Comparison of ENCODE assay signal across 19 mouse cellular contexts in genomic region chr7:16827274-16827673, GRCm38 (mm10). TPM values are rescaled to one million over a fixed set of nuclear protein-coding genes. Genes with fewer than 3 reads are reported as not detected.
DNase-seq lines count a peak whose midpoint lies in the region; ATAC-seq and TF ChIP-seq lines count a peak whose summit lies in the region.
"Had no signal": no experiment of that assay in that cellular context is flagged by ENCODE, and none has a peak within 500 bp of the region (broad histone marks: within the 10 kb centered on the region; RNA-seq: fewer than 3 reads in every experiment).

No protein-coding gene starts in this region.

- no peak for TF ChIP-seq POLR2A in CH12.LX (IDR thresholded peaks at IDR 0.05; ENCODE audit: low read depth, low read length)

- peak overlapping the region; percentile 100 for H3K27ac ChIP-seq in layer of hippocampus, adult 2 months
- peak overlapping the region; percentile 83 for H3K27ac ChIP-seq in CH12.LX (ENCODE audit: insufficient read depth, low read depth)
- H3K27ac ChIP-seq in brown adipose tissue, adult 24 weeks (replicated peaks; ENCODE audit: low read depth, low read length): peak overlapping the region; percentile 21
- no peak overlapping the region for H3K27ac ChIP-seq in forebrain, embryonic 10.5 days
- H3K27ac ChIP-seq: heart, adult 2 months; liver, embryonic 15.5 days; macrophage; neural tube, embryonic 12.5 days had no signal

- H3K4me2 ChIP-seq in CH12.LX (ENCODE audit: insufficient read depth, low read depth, poor library complexity, severe bottlenecking): 0 out of 2 replicates have a peak overlapping the region, but pooled peaks have one; percentile 8
- H3K4me2 ChIP-seq: liver, embryonic 15.5 days; neural tube, embryonic 12.5 days had no signal

- TF ChIP-seq EP300 in CH12.LX (IDR thresholded peaks at IDR 0.05; ENCODE audit: low read length): no peak

- TF ChIP-seq RAD21 in CH12.LX (IDR thresholded peaks at IDR 0.05; ENCODE audit: low read depth, low read length): no peak

- WGBS in forebrain, embryonic 10.5 days: 92% methylated on average over 4 of the region's 4 CpGs

- no peak for DNase-seq in layer of hippocampus, adult 2 months (ENCODE audit: low spot score in 2 of 2)
- no peak for DNase-seq in layer of hippocampus, adult 18-20 months (ENCODE audit: low spot score in 2 of 2)
- no peak for DNase-seq in CH12.LX (ENCODE audit: extremely low read depth)
- no peak for DNase-seq in layer of hippocampus, adult 9-11 months
- no peak for DNase-seq in forebrain, embryonic 10.5 days (ENCODE audit: extremely low spot score, low spot score)
- DNase-seq: adrenal gland, adult 8-10 months; cerebellum, adult 8-10 months; heart, adult 2 months; heart, postnatal 4 days; kidney, postnatal 14 days; left cerebral cortex, postnatal 4 days; right cerebral cortex, postnatal 25 days had no signal

- H3K79me2 ChIP-seq in CH12.LX (replicated peaks; ENCODE audit: control insufficient read depth, extremely low read depth, insufficient read depth, poor library complexity, severe bottlenecking): peaks cover 16% of the 10 kb centered on the region

- H3K9ac ChIP-seq in CH12.LX (ENCODE audit: insufficient read depth, low read depth): no peak overlapping the region
- H3K9ac ChIP-seq: liver, embryonic 15.5 days; neural tube, embryonic 12.5 days had no signal

- H3K36me3 ChIP-seq in CH12.LX (replicated peaks in 1 of 2; ENCODE audit: control insufficient read depth in 1 of 2, insufficient read depth in 1 of 2, low read length in 1 of 2): peaks cover 91 to 96% of the 10 kb centered on the region in 2 experiments
- peaks cover 100% of the 10 kb centered on the region for H3K36me3 ChIP-seq in forebrain, embryonic 10.5 days (replicated peaks)

- H3K27me3 ChIP-seq in CH12.LX (replicated peaks): no peaks in the 10 kb centered on the region
- H3K27me3 ChIP-seq in forebrain, embryonic 10.5 days (ENCODE audit: poor library complexity, severe bottlenecking): no peaks in the 10 kb centered on the region
- H3K27me3 ChIP-seq: liver, embryonic 15.5 days; neural tube, embryonic 12.5 days had no signal

- H3K9me3 ChIP-seq in CH12.LX (replicated peaks; ENCODE audit: low read length): no peaks in the 10 kb centered on the region
- H3K9me3 ChIP-seq in forebrain, embryonic 10.5 days: no peaks in the 10 kb centered on the region
- H3K9me3 ChIP-seq: liver, embryonic 15.5 days; neural tube, embryonic 12.5 days had no signal

- no peak for TF ChIP-seq CTCF in layer of hippocampus, adult 2 months (conservative IDR thresholded peaks at IDR 0.05)
- TF ChIP-seq CTCF in CH12.LX (conservative IDR thresholded peaks at IDR 0.05 in 1 of 2, IDR thresholded peaks at IDR 0.05 in 1 of 2; ENCODE audit: low read depth in 2 of 2, low read length in 2 of 2): no peak

- H3K4me3 ChIP-seq in layer of hippocampus, adult 2 months: no peak overlapping the region
- peak overlapping the region in 1 of 3 experiments; percentile 26 for H3K4me3 ChIP-seq in CH12.LX (replicated peaks in 1 of 3; ENCODE audit: low read depth in 2 of 3, low read length in 2 of 3, poor library complexity in 1 of 3)
- H3K4me3 ChIP-seq in brown adipose tissue, adult 24 weeks (ENCODE audit: insufficient read depth, low read depth, low read length): no peak overlapping the region
- H3K4me3 ChIP-seq in forebrain, embryonic 10.5 days: no peak overlapping the region
- H3K4me3 ChIP-seq: heart, adult 2 months; liver, embryonic 15.5 days; neural tube, embryonic 12.5 days had no signal

- dilution Hi-C loops in CH12.LX (cut with MboI; ENCODE audit: extremely low pct_ligation_motif_present, extremely low pct_unique_long_range_greater_than_20kb, low sequenced_read_pairs): no loop called here

- H3K4me1 ChIP-seq in CH12.LX (ENCODE audit: control insufficient read depth in 1 of 2, insufficient read depth in 2 of 2): peaks cover 19 to 71% of the 10 kb centered on the region in 2 experiments
- peaks cover 4% of the 10 kb centered on the region; the same call in 1 of the 2 replicates for H3K4me1 ChIP-seq in brown adipose tissue, adult 24 weeks (ENCODE audit: control insufficient read depth, insufficient read depth, insufficient read length, low read length)
- H3K4me1 ChIP-seq in forebrain, embryonic 10.5 days: peaks cover 4% of the 10 kb centered on the region; the same call in 1 of the 2 replicates

- peak; percentile 66 for ATAC-seq in megakaryocyte progenitor cell, adult 5-6 weeks (replicated peaks; ENCODE audit: poor library complexity)
- ATAC-seq: intestine, postnatal 0 days; midbrain, embryonic 16.5 days had no signal

- in situ Hi-C loops in CH12.LX (cut with MboI; ENCODE audit: low pct_ligation_motif_present, low pct_unique_long_range_greater_than_20kb, low sequenced_read_pairs): no loop called here

TF ChIP-seq in CH12.LX, 34 proteins besides CTCF, POLR2A, EP300 and RAD21:
- TF ChIP-seq MXI1 (IDR thresholded peaks at IDR 0.05; ENCODE audit: low read depth, low read length): no peak
- no peak for TF ChIP-seq PAX5 (IDR thresholded peaks at IDR 0.05; ENCODE audit: low read length)
- TF ChIP-seq MAX (IDR thresholded peaks at IDR 0.05; ENCODE audit: low read length): no peak
- 0 out of 2 replicates have a peak, but pooled peaks have one; percentile 10 for TF ChIP-seq NELFE (IDR thresholded peaks at IDR 0.05; ENCODE audit: low read depth, low read length)
- TF ChIP-seq UBTF (IDR thresholded peaks at IDR 0.05; ENCODE audit: low read depth, low read length): no peak
- no peak for TF ChIP-seq ZMIZ1 (IDR thresholded peaks at IDR 0.05; ENCODE audit: low read depth, low read length)
- TF ChIP-seq BHLHE40 (IDR thresholded peaks at IDR 0.05; ENCODE audit: low read depth, low read length): peak; percentile 76
- no peak for TF ChIP-seq JUND (conservative IDR thresholded peaks at IDR 0.05; ENCODE audit: low read depth, low read length)
- no peak for TF ChIP-seq POLR2AphosphoS2 (IDR thresholded peaks at IDR 0.05; ENCODE audit: low read depth, low read length)
- no peak for TF ChIP-seq MAZ (IDR thresholded peaks at IDR 0.05; ENCODE audit: low read depth, low read length)
- no peak for TF ChIP-seq IRF4 (IDR thresholded peaks at IDR 0.05; ENCODE audit: low read depth, low read length)
- no peak for TF ChIP-seq CHD2 (IDR thresholded peaks at IDR 0.05; ENCODE audit: low read length)

RNA-seq across cellular contexts. Expression of gene Fkrp, which starts 10.7 kb away (rescaled TPM):
- total RNA-seq in layer of hippocampus, adult 2 months (2021): 10 to 100 TPM; 46.7 to 49.5 TPM
- total RNA-seq in layer of hippocampus, adult 18-20 months (2021): 10 to 100 TPM; 46.7 to 46.9 TPM
- total RNA-seq in CH12.LX (2012; rRNA removed) (19.6 and 20.3 TPM in 2 replicates), CH12.LX (2014; rRNA removed) (13.0 and 16.5 TPM in 2 replicates)
- 19.6 and 23.4 TPM in 2 replicates for polyA plus RNA-seq in CH12.LX (2012; ENCODE audit: insufficient read length, low read depth)
- 8.4 and 11.1 TPM in 2 replicates for polyA plus RNA-seq in brown adipose tissue, adult 24 weeks (2012; ENCODE audit: insufficient read depth, insufficient read length, missing spikeins)
- total RNA-seq in megakaryocyte progenitor cell, adult 5-6 weeks (2015): 11.5 and 13.1 TPM in 2 replicates
- total RNA-seq in megakaryocyte progenitor cell, adult 5-6 weeks (2017): 9.8 and 14.3 TPM in 2 replicates
- 26.3 and 27.2 TPM in 2 replicates for polyA plus RNA-seq in forebrain, embryonic 10.5 days (2016; fragmentation: Nextera tagmentation; extraction: Ambion mirVana)

RNA-seq across cellular contexts. Expression of gene Strn4, which starts 11.6 kb away (rescaled TPM):
- total RNA-seq in layer of hippocampus, adult 2 months (2021): 100 to 1,000 TPM; 286 to 314 TPM
- 100 to 1,000 TPM; 260 to 290 TPM for total RNA-seq in layer of hippocampus, adult 18-20 months (2021)
- 57.4 and 63.5 TPM in 2 replicates for total RNA-seq in CH12.LX (2012; rRNA removed)
- total RNA-seq in CH12.LX (2014; rRNA removed): 41.7 and 46.0 TPM in 2 replicates
- polyA plus RNA-seq in CH12.LX (2012; ENCODE audit: insufficient read length, low read depth): 69.7 and 74.5 TPM in 2 replicates
- 19.4 and 21.5 TPM in 2 replicates for polyA plus RNA-seq in brown adipose tissue, adult 24 weeks (2012; ENCODE audit: insufficient read depth, insufficient read length, missing spikeins)
- total RNA-seq in megakaryocyte progenitor cell, adult 5-6 weeks (2015): 28.2 and 39.0 TPM in 2 replicates
- total RNA-seq in megakaryocyte progenitor cell, adult 5-6 weeks (2017): 40.0 and 43.5 TPM in 2 replicates
- polyA plus RNA-seq in forebrain, embryonic 10.5 days (2016; fragmentation: Nextera tagmentation; extraction: Ambion mirVana): 120 and 122 TPM in 2 replicates

RNA-seq across cellular contexts. Expression of gene Prkd2, which starts 15.4 kb away (rescaled TPM):
- 1 to 10 TPM; 6.5 to 7.3 TPM for total RNA-seq in layer of hippocampus, adult 2 months (2021)
- total RNA-seq in layer of hippocampus, adult 18-20 months (2021): 1 to 10 TPM; 4.7 to 6.1 TPM
- total RNA-seq in CH12.LX (2012; rRNA removed) (18.0 and 18.7 TPM in 2 replicates), CH12.LX (2014; rRNA removed) (8.6 and 9.8 TPM in 2 replicates)
- polyA plus RNA-seq in CH12.LX (2012; ENCODE audit: insufficient read length, low read depth): 32.2 and 39.0 TPM in 2 replicates
- 8.5 and 11.3 TPM in 2 replicates for polyA plus RNA-seq in brown adipose tissue, adult 24 weeks (2012; ENCODE audit: insufficient read depth, insufficient read length, missing spikeins)
- total RNA-seq in megakaryocyte progenitor cell, adult 5-6 weeks (2015): 6.2 and 8.8 TPM in 2 replicates
- total RNA-seq in megakaryocyte progenitor cell, adult 5-6 weeks (2017): 6.0 and 8.8 TPM in 2 replicates
- 9.6 and 10.7 TPM in 2 replicates for polyA plus RNA-seq in forebrain, embryonic 10.5 days (2016; fragmentation: Nextera tagmentation; extraction: Ambion mirVana)

RNA-seq across cellular contexts. Expression of gene Slc1a5, which starts 46.1 kb away (rescaled TPM):
- 1 to 10 TPM; 3.5 to 4.7 TPM for total RNA-seq in layer of hippocampus, adult 2 months (2021)
- 1 to 10 TPM; 2.0 to 2.9 TPM for total RNA-seq in layer of hippocampus, adult 18-20 months (2021)
- total RNA-seq in CH12.LX (2012; rRNA removed) (147 and 174 TPM in 2 replicates), CH12.LX (2014; rRNA removed) (115 TPM in 2 replicates)
- 191 and 245 TPM in 2 replicates for polyA plus RNA-seq in CH12.LX (2012; ENCODE audit: insufficient read length, low read depth)
- 297 and 414 TPM in 2 replicates for polyA plus RNA-seq in brown adipose tissue, adult 24 weeks (2012; ENCODE audit: insufficient read depth, insufficient read length, missing spikeins)
- total RNA-seq in megakaryocyte progenitor cell, adult 5-6 weeks (2015): 73.2 and 79.5 TPM in 2 replicates
- 39.1 and 48.3 TPM in 2 replicates for total RNA-seq in megakaryocyte progenitor cell, adult 5-6 weeks (2017)
- 44.3 and 46.2 TPM in 2 replicates for polyA plus RNA-seq in forebrain, embryonic 10.5 days (2016; fragmentation: Nextera tagmentation; extraction: Ambion mirVana)

RNA-seq across cellular contexts. Expression of gene Dact3, which starts 47.8 kb away (rescaled TPM):
- 100 to 1,000 TPM; 154 to 156 TPM for total RNA-seq in layer of hippocampus, adult 2 months (2021)
- total RNA-seq in layer of hippocampus, adult 18-20 months (2021): 100 to 1,000 TPM; 173 to 175 TPM
- 2.9 and 3.5 TPM in 2 replicates for total RNA-seq in CH12.LX (2012; rRNA removed)
- 4.0 and 5.1 TPM in 2 replicates for total RNA-seq in CH12.LX (2014; rRNA removed)
- polyA plus RNA-seq in CH12.LX (2012; ENCODE audit: insufficient read length, low read depth): 9.2 and 12.0 TPM in 2 replicates
- 0.79 and 2.1 TPM in 2 replicates for polyA plus RNA-seq in brown adipose tissue, adult 24 weeks (2012; ENCODE audit: insufficient read depth, insufficient read length, missing spikeins)
- total RNA-seq in megakaryocyte progenitor cell, adult 5-6 weeks (2015): not detected in 2 replicates
- 0.04 and 0.17 TPM in 2 replicates for total RNA-seq in megakaryocyte progenitor cell, adult 5-6 weeks (2017)
- 1.9 and 2.2 TPM in 2 replicates for polyA plus RNA-seq in forebrain, embryonic 10.5 days (2016; fragmentation: Nextera tagmentation; extraction: Ambion mirVana)

Comparison
In these comparisons a context has a peak if more than half of its experiments do, and no peak if none do; other contexts are left out.
1. RNA of gene Strn4, which starts 11.6 kb away (total RNA-seq): 286 to 314 TPM in layer of hippocampus, adult 2 months and 260 to 290 TPM in layer of hippocampus, adult 18-20 months; 41.7 to 63.5 TPM in CH12.LX and 28.2 to 43.5 TPM in megakaryocyte progenitor cell, adult 5-6 weeks; every median in the first group is over 4 times any median in the second.